Mouse (Mus musculus): Measurements from ENCODE around the gene Calca. TPM values are rescaled to one million over a fixed set of nuclear protein-coding genes. Genes with fewer than 3 reads are reported as not detected.
"Not testable (repeated sequence)": the region's sequence is repeated elsewhere in the genome, so short reads cannot be mapped to it uniquely, and the experiment has no call there.

Gene Calca
- polyA plus RNA-seq, 1 experiment from 2014 or later: 1.4 TPM

- 85% methylated on average over 8 of the region's 8 CpGs for WGBS
- not testable (repeated sequence) for DNase-seq (ENCODE audit: low spot score); H3K9ac ChIP-seq (ENCODE audit: low read depth, low read length); H3K36me3 ChIP-seq (ENCODE audit: control insufficient read depth, insufficient read depth, low read length); H3K27me3 ChIP-seq (replicated peaks; ENCODE audit: control insufficient read depth, insufficient read depth, low read length); H3K9me3 ChIP-seq (ENCODE audit: control insufficient read depth, low read length); H3K4me3 ChIP-seq (ENCODE audit: low read depth, low read length); H3K4me2 ChIP-seq; H3K27ac ChIP-seq (ENCODE audit: low read depth, low read length); H3K4me1 ChIP-seq (replicated peaks; ENCODE audit: control insufficient read depth, insufficient read depth, low read length); ATAC-seq (replicated peaks; ENCODE audit: low FRiP score)
Observed at GRCm38 (mm10) chr7:114594391-114594790, 41.8 kb downstream of the Calca start.

- Histone ChIP-seq H3K9me3 (ENCODE audit: control insufficient read depth, low read length) (no peaks in the 10 kb centered on the region), H3K27ac (ENCODE audit: low read depth, low read length) (no peak overlapping the region), H3K4me1 (replicated peaks; ENCODE audit: control insufficient read depth, insufficient read depth, low read length) (no peaks in the 10 kb centered on the region), H3K36me3 (ENCODE audit: control insufficient read depth, insufficient read depth, low read length) (no peaks in the 10 kb centered on the region), H3K4me2 (no peak overlapping the region), H3K9ac (ENCODE audit: low read depth, low read length) (no peak overlapping the region), H3K27me3 (replicated peaks; ENCODE audit: control insufficient read depth, insufficient read depth, low read length) (no peaks in the 10 kb centered on the region; the same call in 1 of the 2 replicates), H3K4me3 (ENCODE audit: low read depth, low read length) (no peak overlapping the region)
- 47% methylated on average over 2 of the region's 2 CpGs for WGBS
- DNase-seq (ENCODE audit: low spot score) (no peak), ATAC-seq (replicated peaks; ENCODE audit: low FRiP score) (no peak)
Observed at GRCm38 (mm10) chr7:114582441-114582840, 53.7 kb downstream of the Calca start.

Other genes with a start within 250 kb of the Calca start
- 6.2 and 7.4 TPM in 2 replicates for gene Pde3b, start 221.1 kb downstream of the Calca start, polyA plus RNA-seq (2014; fragmentation: Nextera tagmentation; extraction: Ambion mirVana)
- 0.80 and 1.2 TPM in 2 replicates for gene Cyp2r1, start 73.4 kb downstream of the Calca start, polyA plus RNA-seq (2014; fragmentation: Nextera tagmentation; extraction: Ambion mirVana)
- not detected in 2 replicates for gene Calcb, start 82.3 kb upstream of the Calca start, polyA plus RNA-seq (2014; fragmentation: Nextera tagmentation; extraction: Ambion mirVana)
- gene Insc, start 107.3 kb upstream of the Calca start, polyA plus RNA-seq (2014; fragmentation: Nextera tagmentation; extraction: Ambion mirVana): 1.6 and 2.3 TPM in 2 replicates